In the genomic region with DNA sequence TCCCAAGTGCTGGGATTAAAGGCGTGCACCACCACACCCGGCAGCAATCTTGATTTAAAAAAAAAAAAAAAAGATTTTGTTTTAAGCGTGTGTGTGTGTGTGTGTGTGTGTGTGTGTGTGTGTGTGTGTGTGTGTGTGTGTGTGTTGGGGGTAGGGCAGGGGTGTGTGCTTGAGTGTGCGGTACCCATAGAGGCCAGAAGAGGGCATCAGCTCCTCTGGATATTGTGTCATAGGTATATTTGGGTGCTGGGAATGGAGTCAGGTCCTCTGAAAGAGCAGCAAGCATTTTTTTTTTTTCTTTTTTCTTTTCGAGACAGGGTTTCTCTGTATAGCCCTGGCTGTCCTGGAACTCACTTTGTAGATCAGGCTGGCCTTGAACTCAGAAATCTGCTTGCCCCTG, we compare ENCODE assay signal across 6 mouse cellular contexts. TPM values are rescaled to one million over a fixed set of nuclear protein-coding genes. Genes with fewer than 3 reads are reported as not detected.
A peak's percentile ranks its signal among the peaks of the same experiment; 100 is the strongest.
DNase-seq lines count a peak whose midpoint lies in the region; ATAC-seq and TF ChIP-seq lines count a peak whose summit lies in the region.
"Not testable (repeated sequence)": the region's sequence is repeated elsewhere in the genome, so short reads cannot be mapped to it uniquely, and the experiment has no call there.

No protein-coding gene starts in this region.

- H3K4me1 ChIP-seq in lung, embryonic 14.5 days (ENCODE audit: insufficient read depth); stomach, postnatal 0 days (replicated peaks; ENCODE audit: control insufficient read depth, insufficient read depth): not testable (repeated sequence)

- ATAC-seq in Patski; lung, embryonic 14.5 days (ENCODE audit: insufficient read depth); stomach, postnatal 0 days (ENCODE audit: low FRiP score, low TSS enrichment): not testable (repeated sequence)

- not testable (repeated sequence) for H3K4me3 ChIP-seq in gastrocnemius, adult 2 months; layer of hippocampus, adult 2 months; lung, embryonic 14.5 days (ENCODE audit: low read depth, low read length); stomach, postnatal 0 days (ENCODE audit: low read depth, low read length)

- CTCF ChIA-PET in Patski (lab: Charles Lee), result interaction anchor here (1.0 to 1.9 kb wide), 6 partner anchors 13 to 113 kb away, joined by 3 to 4 read pairs (median 4); a partner anchor contains a TSS

- not testable (repeated sequence) for TF ChIP-seq EP300 in stomach, postnatal 0 days (optimal IDR thresholded peaks at IDR 0.05)

- intact Hi-C loops in gastrocnemius, adult 2 months (cut with DNase I), result not testable (repeated sequence)

- TF ChIP-seq CTCF in Patski (IDR thresholded peaks at IDR 0.05), result peak; percentile 28
- TF ChIP-seq CTCF in gastrocnemius, adult 2 months (IDR thresholded peaks at IDR 0.05), result not testable (repeated sequence)
- TF ChIP-seq CTCF in layer of hippocampus, adult 2 months (conservative IDR thresholded peaks at IDR 0.05), result 0 out of 2 replicates have a peak, but pooled peaks have one; percentile 3
- 0 out of 2 replicates have a peak, but pooled peaks have one; percentile 11 for TF ChIP-seq CTCF in lung, embryonic 14.5 days (IDR thresholded peaks at IDR 0.05; ENCODE audit: low read depth)
- peak; percentile 18; the same call in 1 of the 2 replicates for TF ChIP-seq CTCF in stomach, postnatal 0 days (IDR thresholded peaks at IDR 0.05; ENCODE audit: low read depth)

- DNase-seq in ES-CJ7 (ENCODE audit: low read depth, low spot score), result peak; percentile 57
- not testable (repeated sequence) for DNase-seq in Patski (ENCODE audit: low read depth, low spot score); gastrocnemius, adult 2 months; layer of hippocampus, adult 2 months (ENCODE audit: low spot score in 2 of 2); lung, embryonic 14.5 days; stomach, postnatal 0 days (ENCODE audit: low spot score)

- not testable (repeated sequence) for H3K4me2 ChIP-seq in lung, embryonic 14.5 days; stomach, postnatal 0 days (replicated peaks; ENCODE audit: low read depth)

- 98% methylated on average over 4 of the region's 5 CpGs for WGBS in lung, embryonic 14.5 days
- 93% methylated on average over 5 of the region's 5 CpGs for WGBS in stomach, postnatal 0 days

- H3K27ac ChIP-seq in gastrocnemius, adult 2 months, result peak overlapping the region; percentile 81
- H3K27ac ChIP-seq in layer of hippocampus, adult 2 months; lung, embryonic 14.5 days (ENCODE audit: low read depth); stomach, postnatal 0 days (replicated peaks): not testable (repeated sequence)

- POLR2A ChIA-PET in Patski (lab: Charles Lee), result interaction anchor here (0.7 kb wide), 1 partner anchor 25 kb away, joined by 4 read pairs; no protein-coding TSS in a partner anchor

- not testable (repeated sequence) for H3K9ac ChIP-seq in lung, embryonic 14.5 days; stomach, postnatal 0 days (ENCODE audit: low read length)

- H3K36me3 ChIP-seq in lung, embryonic 14.5 days (ENCODE audit: insufficient read depth), result peaks cover 57% of the 10 kb centered on the region
- peaks cover 26% of the 10 kb centered on the region for H3K36me3 ChIP-seq in stomach, postnatal 0 days (ENCODE audit: control insufficient read depth, insufficient read depth, low read length)

- H3K9me3 ChIP-seq in lung, embryonic 14.5 days (ENCODE audit: low read depth, low read length); stomach, postnatal 0 days (ENCODE audit: control insufficient read depth, low read length): not testable (repeated sequence)

- not testable (repeated sequence) for H3K27me3 ChIP-seq in Patski; lung, embryonic 14.5 days (ENCODE audit: insufficient read depth, low read length); stomach, postnatal 0 days (ENCODE audit: control insufficient read depth, insufficient read depth, low read length)

- in situ Hi-C loops in Patski (cut with MboI; ENCODE audit: low pct_unique_long_range_greater_than_20kb), result not testable (repeated sequence)

RNA-seq across cellular contexts. Expression of a gene that starts 5.9 kb away (rescaled TPM):
- 10.0 TPM for polyA plus RNA-seq in Patski (2021)
- total RNA-seq in gastrocnemius, adult 2 months (2021), result 1 to 10 TPM; 3.1 to 4.5 TPM
- total RNA-seq in layer of hippocampus, adult 2 months (2021), result 10 to 100 TPM; 11.5 to 12.3 TPM
- polyA plus RNA-seq in lung, embryonic 14.5 days (2014; fragmentation: Nextera tagmentation; extraction: Ambion mirVana), result 5.0 and 5.6 TPM in 2 replicates
- 1.9 and 2.1 TPM in 2 replicates for polyA plus RNA-seq in stomach, postnatal 0 days (2015; fragmentation: Nextera tagmentation; extraction: Ambion mirVana)

RNA-seq across cellular contexts. Expression of a gene that starts 13.2 kb away (rescaled TPM):
- polyA plus RNA-seq in Patski (2021), result 2.4 TPM
- 1 to 10 TPM in 1 of 2 experiments, under 1 TPM in 1; 0.82 to 2.4 TPM for total RNA-seq in gastrocnemius, adult 2 months (2021)
- 1 to 10 TPM; 4.4 to 5.5 TPM for total RNA-seq in layer of hippocampus, adult 2 months (2021)
- polyA plus RNA-seq in lung, embryonic 14.5 days (2014; fragmentation: Nextera tagmentation; extraction: Ambion mirVana), result 0.74 and 1.8 TPM in 2 replicates
- 1.1 and 1.5 TPM in 2 replicates for polyA plus RNA-seq in stomach, postnatal 0 days (2015; fragmentation: Nextera tagmentation; extraction: Ambion mirVana)

RNA-seq across cellular contexts. Expression of a gene that starts 13.2 kb away (rescaled TPM):
- polyA plus RNA-seq in Patski (2021), result 36.3 TPM
- 10 to 100 TPM; 17.9 to 18.3 TPM for total RNA-seq in gastrocnemius, adult 2 months (2021)
- 10 to 100 TPM; 31.6 to 36.0 TPM for total RNA-seq in layer of hippocampus, adult 2 months (2021)
- 45.5 and 49.2 TPM in 2 replicates for polyA plus RNA-seq in lung, embryonic 14.5 days (2014; fragmentation: Nextera tagmentation; extraction: Ambion mirVana)
- 23.8 and 25.1 TPM in 2 replicates for polyA plus RNA-seq in stomach, postnatal 0 days (2015; fragmentation: Nextera tagmentation; extraction: Ambion mirVana)

RNA-seq across cellular contexts. Expression of a gene that starts 13.3 kb away (rescaled TPM):
- polyA plus RNA-seq in Patski (2021), result 18.2 TPM
- 10 to 100 TPM; 14.2 to 16.0 TPM for total RNA-seq in gastrocnemius, adult 2 months (2021)
- 10 to 100 TPM; 18.1 to 18.2 TPM for total RNA-seq in layer of hippocampus, adult 2 months (2021)
- polyA plus RNA-seq in lung, embryonic 14.5 days (2014; fragmentation: Nextera tagmentation; extraction: Ambion mirVana), result 24.2 and 25.4 TPM in 2 replicates
- polyA plus RNA-seq in stomach, postnatal 0 days (2015; fragmentation: Nextera tagmentation; extraction: Ambion mirVana), result 13.4 and 13.6 TPM in 2 replicates
